Mouse (Mus musculus) liver, embryonic 15.5 days (tissue): Measurements from ENCODE around the gene Slc25a16. TPM values are rescaled to one million over a fixed set of nuclear protein-coding genes. Genes with fewer than 3 reads are reported as not detected.
A peak's percentile ranks its signal among the peaks of the same experiment; 100 is the strongest.

ENCODE experiments used
- ATAC-seq: fragments of 200-750 bp; cut with Nextera tagmentation; 2 replicates; pipeline ENCODE4 v1.8.0; 2017; ENCODE audit warnings: moderate number of reproducible peaks, mild to moderate bottlenecking, moderate library complexity; ENCODE audit not compliant: insufficient read depth
- H3K27ac ChIP-seq: fragments of 300-500 bp; sonication (generic); replicated peaks from 2 replicates; pipeline ENCODE4 v1.5.1; 2015; ENCODE audit warnings: mild to moderate bottlenecking, inconsistent platforms
- H3K27me3 ChIP-seq: fragments of 300-500 bp; sonication (generic); 2 replicates; pipeline ENCODE4 v1.6.1; 2015; ENCODE audit warnings: mild to moderate bottlenecking, inconsistent platforms
- H3K36me3 ChIP-seq: fragments of 300-500 bp; sonication (generic); replicated peaks from 2 replicates; pipeline ENCODE4 v1.6.1; 2015; ENCODE audit warnings: moderate library complexity, mild to moderate bottlenecking, inconsistent platforms
- H3K4me1 ChIP-seq: fragments of 300-500 bp; sonication (generic); replicated peaks from 2 replicates; pipeline ENCODE4 v1.6.1; 2015; ENCODE audit warnings: inconsistent platforms
- H3K4me2 ChIP-seq: fragments of 300-500 bp; sonication (generic); 2 replicates; pipeline ENCODE4 v1.6.1; 2015; ENCODE audit warnings: moderate library complexity, mild to moderate bottlenecking, inconsistent platforms
- H3K4me3 ChIP-seq: fragments of 300-500 bp; sonication (generic); replicated peaks from 2 replicates; pipeline ENCODE4 v1.5.1; 2015; ENCODE audit warnings: mild to moderate bottlenecking, inconsistent platforms
- H3K9ac ChIP-seq: fragments of 300-500 bp; sonication (generic); 2 replicates; pipeline ENCODE4 v1.6.1; 2015; ENCODE audit warnings: moderate library complexity, mild to moderate bottlenecking, inconsistent platforms
- H3K9me3 ChIP-seq: fragments of 300-500 bp; sonication (generic); replicated peaks from 2 replicates; pipeline ENCODE4 v1.6.1; 2016; ENCODE audit warnings: inconsistent platforms
- WGBS: fragments of 180-500 bp; shearing (Covaris S2); methylation state at CpG from one replicate; pipeline ENCODE4 v1.1.7; 2015; ENCODE audit warnings: mixed read lengths; ENCODE audit not compliant: insufficient replicate concordance; 5-methylcytosine and 5-hydroxymethylcytosine counted together
- polyA plus RNA-seq: library from polyadenylated mRNA; unstranded; fragments of >200 nt; fragmentation: Nextera tagmentation; extraction: Ambion mirVana; gene quantifications from 2 replicates; pipeline ENCODE4 v1.2.1, GENCODE M21; 2015

Slc25a16 gene
- 7.8 and 8.1 TPM in 2 replicates for polyA plus RNA-seq

DNA sequence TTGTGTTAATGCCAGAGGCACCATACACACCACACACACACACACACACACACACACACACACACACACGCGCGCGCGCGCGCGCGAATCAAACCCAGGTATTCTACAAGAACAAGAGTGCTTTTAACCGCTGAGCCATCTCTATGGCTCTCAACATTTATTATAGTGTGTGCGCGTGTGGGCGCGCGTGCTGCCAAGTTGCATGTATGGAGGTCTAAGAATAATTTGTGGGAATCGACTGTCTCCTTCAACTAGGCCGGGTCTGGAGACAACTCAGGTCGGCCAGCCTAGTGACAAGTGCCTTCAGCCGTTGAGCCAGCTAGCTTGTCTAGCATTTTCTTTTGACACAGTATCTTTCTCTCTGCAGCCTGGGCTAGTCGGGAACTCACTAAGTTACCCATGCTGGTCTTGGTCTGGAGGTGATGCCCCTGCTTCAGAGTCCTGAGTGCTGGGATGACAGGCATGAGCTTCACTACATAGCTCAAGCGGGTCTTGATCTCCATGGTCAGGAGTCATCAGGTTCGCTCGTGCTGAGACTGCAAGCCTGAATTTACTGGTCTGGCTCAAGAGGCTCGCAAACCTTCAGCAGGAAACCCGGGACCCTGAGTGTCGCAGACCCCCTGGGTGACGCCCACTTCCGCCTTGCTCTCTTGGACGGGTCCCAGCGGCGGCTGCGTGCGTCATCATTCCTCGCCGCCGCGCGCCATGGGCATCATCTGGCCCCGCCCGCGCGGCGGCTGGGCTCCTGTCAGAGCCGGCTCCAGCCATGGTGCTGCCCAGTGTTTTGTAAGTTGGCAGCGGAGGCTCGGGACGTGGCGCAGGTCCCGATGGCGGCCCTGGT lies at the start of gene Slc25a16:
TSS of gene Slc25a16 (plus strand) at position 709 of the 841 bp plus-strand sequence.
- 6% methylated on average over 50 of the region's 50 CpGs for WGBS
- Histone ChIP-seq H3K9me3 (no peaks in the 10 kb centered on the region), H3K27ac (peak within 1 kb of the TSS; percentile 88), H3K4me3 (peak within 1 kb of the TSS; percentile 99), H3K4me2 (peak within 1 kb of the TSS; percentile 93), H3K36me3 (no peaks in the 10 kb centered on the region), H3K9ac (peak within 1 kb of the TSS; percentile 99), H3K4me1 (peaks cover 33% of the 10 kb centered on the region), H3K27me3 (no peaks in the 10 kb centered on the region)
- ATAC-seq = peak; percentile 97

DNA sequence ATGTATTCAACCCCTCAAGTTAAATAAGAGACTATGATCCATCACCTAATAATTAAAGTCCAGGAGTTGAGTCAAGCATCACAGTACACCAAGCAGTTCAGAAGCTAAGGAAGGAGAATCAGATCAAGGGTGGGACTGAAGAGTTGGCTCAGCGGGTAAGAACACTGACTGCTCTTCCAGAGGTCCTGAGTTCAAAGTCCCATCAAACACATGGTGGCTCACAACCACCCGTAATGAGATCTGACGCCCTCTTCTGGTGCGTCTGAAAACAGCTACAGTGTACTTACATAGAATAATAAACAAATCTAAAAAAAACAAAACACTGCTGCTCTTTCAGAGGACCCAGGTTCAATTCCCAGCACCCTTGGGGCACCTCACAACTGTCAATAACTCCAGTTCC lies 45.6 kb upstream of the Slc25a16 start:
- 48% methylated on average over 4 of the region's 4 CpGs for WGBS
- Histone ChIP-seq H3K4me3 (no peak overlapping the region), H3K9me3 (no peaks in the 10 kb centered on the region), H3K4me1 (no peaks in the 10 kb centered on the region), H3K27ac (no peak overlapping the region), H3K4me2 (no peak overlapping the region), H3K36me3 (no peaks in the 10 kb centered on the region), H3K9ac (no peak overlapping the region), H3K27me3 (no peaks in the 10 kb centered on the region)
- no peak for ATAC-seq

DNA sequence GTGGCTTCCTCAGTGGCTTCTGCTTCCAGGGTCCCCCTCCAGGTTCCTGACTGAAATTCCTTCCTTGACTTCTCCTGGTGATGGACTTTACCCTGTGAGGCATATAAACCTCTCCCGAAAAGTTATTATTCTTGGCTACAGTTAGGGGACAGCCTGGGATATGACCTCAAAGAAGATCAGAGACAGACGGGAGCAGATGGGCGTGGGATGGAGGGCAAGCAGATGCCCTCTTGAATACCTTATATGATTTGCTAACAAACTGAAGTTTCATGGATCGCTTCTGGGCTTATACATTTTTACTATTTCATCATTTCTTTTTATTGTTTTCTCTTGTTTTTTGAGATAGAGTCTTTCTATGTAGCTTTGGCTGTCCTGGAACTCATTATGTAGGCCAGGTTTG lies 44.9 kb upstream of the Slc25a16 start:
- Histone ChIP-seq H3K9me3 (no peaks in the 10 kb centered on the region), H3K36me3 (no peaks in the 10 kb centered on the region), H3K4me2 (no peak overlapping the region), H3K4me3 (no peak overlapping the region), H3K9ac (no peak overlapping the region), H3K27me3 (no peaks in the 10 kb centered on the region), H3K27ac (no peak overlapping the region), H3K4me1 (no peaks in the 10 kb centered on the region)
- ATAC-seq = no peak
- WGBS = 64% methylated on average over 4 of the region's 4 CpGs

DNA sequence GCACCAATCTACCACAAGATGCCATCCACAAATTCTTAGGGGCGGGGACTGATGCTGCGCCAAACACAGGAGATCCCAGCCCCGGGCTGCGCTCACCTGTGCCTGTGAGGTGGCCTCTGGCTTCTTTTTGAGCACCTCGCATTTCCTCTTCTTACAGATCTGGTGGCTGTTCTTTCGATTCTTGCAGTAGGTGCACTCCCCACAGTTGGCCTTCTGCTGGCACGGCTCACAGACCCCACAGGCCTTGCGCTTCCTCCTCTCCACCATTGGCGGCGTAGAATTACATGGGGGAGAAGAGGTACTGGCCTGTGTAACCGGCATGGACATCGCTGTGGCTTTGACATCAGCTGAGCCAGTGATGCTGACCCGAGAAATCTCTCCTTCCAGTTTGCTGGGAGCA lies 42.4 kb upstream of the Slc25a16 start:
- ATAC-seq = no peak
- Histone ChIP-seq H3K4me3 (no peak overlapping the region), H3K9ac (no peak overlapping the region), H3K27me3 (no peaks in the 10 kb centered on the region), H3K4me2 (no peak overlapping the region), H3K9me3 (no peaks in the 10 kb centered on the region), H3K36me3 (no peaks in the 10 kb centered on the region), H3K27ac (no peak overlapping the region), H3K4me1 (no peaks in the 10 kb centered on the region)
- WGBS = 78% methylated on average over 13 of the region's 13 CpGs

GRCm38 (mm10) chr10:62881211-62881610 lies 39.2 kb upstream of the Slc25a16 start:
- Histone ChIP-seq H3K9ac (no peak overlapping the region), H3K4me2 (no peak overlapping the region), H3K27ac (no peak overlapping the region), H3K9me3 (no peaks in the 10 kb centered on the region), H3K4me1 (peaks cover 9% of the 10 kb centered on the region; the same call in 1 of the 2 replicates), H3K4me3 (no peak overlapping the region), H3K27me3 (peaks cover 16% of the 10 kb centered on the region), H3K36me3 (no peaks in the 10 kb centered on the region)
- ATAC-seq = no peak
- WGBS = 30% methylated on average over 5 of the region's 5 CpGs

GRCm38 (mm10) chr10:62883933-62884372 lies 36.5 kb upstream of the Slc25a16 start:
- no peak overlapping the region for H3K9ac ChIP-seq
- no peak for ATAC-seq
- no peak overlapping the region for H3K4me3 ChIP-seq
- no peak overlapping the region for H3K27ac ChIP-seq
- no peaks in the 10 kb centered on the region for H3K36me3 ChIP-seq
- 23% methylated on average over 9 of the region's 9 CpGs for WGBS
- peaks cover 19% of the 10 kb centered on the region; the same call in 1 of the 2 replicates for H3K4me1 ChIP-seq
- H3K27me3 ChIP-seq = peaks cover 36% of the 10 kb centered on the region
- H3K9me3 ChIP-seq = no peaks in the 10 kb centered on the region
- no peak overlapping the region for H3K4me2 ChIP-seq

DNA sequence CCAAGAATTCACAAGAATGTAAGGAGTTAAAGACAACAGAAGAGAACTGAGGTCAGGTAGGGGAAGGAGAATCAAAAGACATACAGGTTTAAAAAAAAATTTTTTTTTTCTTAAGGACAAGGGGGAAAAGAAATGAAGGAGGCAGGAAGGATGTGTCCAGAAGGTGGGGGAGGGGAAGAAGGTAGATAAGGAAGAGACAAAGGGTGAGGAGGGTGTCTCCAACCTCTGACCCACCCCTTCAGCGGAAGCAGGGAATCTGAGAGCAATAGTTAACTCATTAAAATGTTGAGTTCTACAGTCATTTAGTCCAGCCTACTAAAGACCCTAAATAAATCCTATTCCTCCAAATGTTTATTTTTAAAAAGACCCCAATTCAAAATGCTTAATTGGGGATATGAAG lies 35.9 kb upstream of the Slc25a16 start:
- no peaks in the 10 kb centered on the region for H3K9me3 ChIP-seq
- peaks cover 19% of the 10 kb centered on the region; the same call in 1 of the 2 replicates for H3K4me1 ChIP-seq
- WGBS = 44% methylated on average over 1 of the region's 1 CpGs
- no peak overlapping the region for H3K4me2 ChIP-seq
- no peaks in the 10 kb centered on the region for H3K36me3 ChIP-seq
- H3K4me3 ChIP-seq = no peak overlapping the region
- no peak overlapping the region for H3K9ac ChIP-seq
- no peak for ATAC-seq
- H3K27ac ChIP-seq = no peak overlapping the region
- peaks cover 41% of the 10 kb centered on the region for H3K27me3 ChIP-seq

GRCm38 (mm10) chr10:62885460-62885859 lies 35.0 kb upstream of the Slc25a16 start:
- 24% methylated on average over 10 of the region's 10 CpGs for WGBS
- ATAC-seq = no peak
- H3K27ac ChIP-seq = no peak overlapping the region
- H3K4me1 ChIP-seq = peaks cover 19% of the 10 kb centered on the region; the same call in 1 of the 2 replicates
- peaks cover 42% of the 10 kb centered on the region for H3K27me3 ChIP-seq
- peak overlapping the region; percentile 54 for H3K4me3 ChIP-seq
- H3K36me3 ChIP-seq = no peaks in the 10 kb centered on the region
- H3K9me3 ChIP-seq = no peaks in the 10 kb centered on the region
- H3K9ac ChIP-seq = no peak overlapping the region
- peak overlapping the region; percentile 75 for H3K4me2 ChIP-seq

DNA sequence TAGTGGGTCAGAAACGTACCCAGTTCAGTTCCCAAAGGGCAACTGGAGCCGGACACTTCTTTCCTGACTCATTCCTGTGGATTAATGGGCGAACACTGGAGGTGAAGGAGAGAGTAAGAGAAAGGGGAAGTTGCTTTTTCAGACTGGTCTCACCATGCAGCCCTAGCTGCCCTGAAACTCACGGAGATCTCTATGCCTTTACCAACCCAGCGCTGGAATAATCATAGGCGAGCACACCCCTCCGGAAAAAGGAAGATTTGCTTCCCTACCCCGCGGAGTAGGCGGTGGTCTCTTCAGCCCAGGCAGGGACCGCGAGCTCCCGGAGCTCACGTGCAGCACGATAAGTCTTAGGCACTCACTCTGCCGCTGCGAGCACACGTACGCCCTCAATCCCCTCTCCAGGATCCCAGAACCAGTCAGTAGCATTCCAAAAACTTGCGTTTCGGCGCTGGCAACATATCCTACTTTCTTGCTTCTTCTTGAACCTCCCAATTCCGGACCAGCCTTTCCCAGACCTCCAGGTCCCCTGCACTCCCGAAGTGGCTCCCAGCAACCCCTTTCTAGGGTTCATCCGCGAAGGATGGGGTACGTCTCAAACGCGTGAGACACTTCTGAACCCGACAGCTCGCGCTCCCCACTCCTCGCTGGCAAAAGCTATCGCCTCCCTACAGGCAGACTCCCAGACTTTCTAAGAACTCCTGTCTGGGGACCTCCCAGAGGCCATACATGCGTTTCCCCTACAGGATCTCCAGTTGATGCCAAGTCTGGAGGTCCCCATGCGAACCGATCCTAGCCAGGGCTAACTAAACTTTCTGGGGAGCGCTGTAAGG lies 34.2 kb upstream of the Slc25a16 start:
- Histone ChIP-seq H3K27ac (no peak overlapping the region), H3K27me3 (peaks cover 42% of the 10 kb centered on the region), H3K9ac (peak overlapping the region; percentile 7; the same call in 1 of the 2 replicates), H3K4me2 (peak overlapping the region; percentile 75), H3K4me1 (peaks cover 19% of the 10 kb centered on the region; the same call in 1 of the 2 replicates), H3K4me3 (peak overlapping the region; percentile 54), H3K9me3 (no peaks in the 10 kb centered on the region), H3K36me3 (no peaks in the 10 kb centered on the region)
- WGBS = under 1% methylated on average over 38 of the region's 38 CpGs
- no peak for ATAC-seq

DNA sequence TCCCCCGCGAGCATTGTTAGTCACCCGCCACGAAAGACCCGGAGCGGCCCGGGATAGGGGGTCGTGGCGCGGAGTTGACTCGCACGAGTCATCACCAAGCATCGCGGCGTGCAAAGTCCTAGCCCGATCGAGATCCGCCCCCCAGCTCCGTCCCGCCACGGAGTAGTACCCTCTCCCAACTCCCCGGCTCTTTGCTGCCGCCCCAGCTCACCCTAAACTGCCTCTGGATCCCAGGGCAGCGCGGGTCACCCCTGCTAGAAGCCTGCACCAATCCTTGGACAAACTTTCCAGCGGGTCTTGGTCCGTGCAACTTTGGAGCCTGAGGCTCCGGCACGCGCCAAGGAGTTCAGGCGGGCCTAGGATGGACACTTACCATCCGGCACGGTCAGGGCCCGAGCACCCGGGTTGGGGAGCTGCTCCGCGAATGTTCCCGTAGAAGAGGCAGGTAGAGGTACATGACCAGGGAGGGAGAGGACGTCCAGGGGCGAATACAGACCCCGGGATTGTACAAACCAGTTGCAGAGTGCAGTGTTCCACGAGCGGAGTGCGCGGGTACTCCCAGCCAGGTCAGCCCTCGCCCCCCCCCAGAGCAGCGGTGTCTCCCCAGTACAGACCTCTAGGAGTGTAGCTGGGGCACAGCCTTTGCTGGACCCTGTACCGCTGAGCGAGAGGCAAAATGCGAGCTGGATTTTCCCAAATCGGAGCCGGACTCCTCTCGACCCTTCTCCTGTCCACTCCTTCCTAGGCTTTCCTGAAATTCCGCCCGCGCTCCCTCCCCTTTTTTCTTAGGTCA lies 33.4 kb upstream of the Slc25a16 start:
- H3K27ac ChIP-seq = no peak overlapping the region
- peak overlapping the region; percentile 7; the same call in 1 of the 2 replicates for H3K9ac ChIP-seq
- H3K4me3 ChIP-seq = peak overlapping the region; percentile 54
- H3K36me3 ChIP-seq = no peaks in the 10 kb centered on the region
- peak overlapping the region; percentile 75 for H3K4me2 ChIP-seq
- no peaks in the 10 kb centered on the region for H3K9me3 ChIP-seq
- ATAC-seq = peak; percentile 63
- under 1% methylated on average over 56 of the region's 56 CpGs for WGBS
- H3K4me1 ChIP-seq = peaks cover 19% of the 10 kb centered on the region; the same call in 1 of the 2 replicates
- H3K27me3 ChIP-seq = peaks cover 42% of the 10 kb centered on the region
